ENCODE assay signal across 8 mouse cellular contexts in genomic region chr10:59166104-59166944, GRCm38 (mm10). TPM values are rescaled to one million over a fixed set of nuclear protein-coding genes. Genes with fewer than 3 reads are reported as not detected.
DNase-seq lines count a peak whose midpoint lies in the region; ATAC-seq and TF ChIP-seq lines count a peak whose summit lies in the region.
"Had no signal": no experiment of that assay in that cellular context is flagged by ENCODE, and none has a peak within 500 bp of the region (broad histone marks: within the 10 kb centered on the region; RNA-seq: fewer than 3 reads in every experiment).

No protein-coding gene starts in this region.

- peaks cover 12% of the 10 kb centered on the region; the same call in 1 of the 2 replicates for H3K36me3 ChIP-seq in embryonic facial prominence, embryonic 14.5 days (ENCODE audit: control insufficient read depth, insufficient read depth, low read length)
- no peaks in the 10 kb centered on the region for H3K36me3 ChIP-seq in kidney, adult 2 months (ENCODE audit: control insufficient read depth, insufficient read depth, low read length)
- H3K36me3 ChIP-seq: hindbrain, embryonic 15.5 days had no signal

- H3K9ac ChIP-seq in embryonic facial prominence, embryonic 14.5 days (ENCODE audit: low read depth, low read length) = no peak overlapping the region
- H3K9ac ChIP-seq: hindbrain, embryonic 15.5 days had no signal

- no peak overlapping the region for H3K4me3 ChIP-seq in embryonic facial prominence, embryonic 14.5 days (ENCODE audit: low read depth, low read length)
- H3K4me3 ChIP-seq in kidney, adult 2 months (ENCODE audit: insufficient read depth, low read depth, low read length) = no peak overlapping the region
- H3K4me3 ChIP-seq: hindbrain, embryonic 15.5 days had no signal

- no peak overlapping the region for H3K27ac ChIP-seq in embryonic facial prominence, embryonic 14.5 days (replicated peaks; ENCODE audit: low read depth, low read length)
- H3K27ac ChIP-seq in kidney, adult 2 months (ENCODE audit: insufficient read depth, low read depth, low read length) = no peak overlapping the region
- H3K27ac ChIP-seq: hindbrain, embryonic 15.5 days had no signal

- no peak for TF ChIP-seq POLR2A in kidney, adult 2 months (IDR thresholded peaks at IDR 0.05; ENCODE audit: low read depth, low read length)

- H3K9me3 ChIP-seq in embryonic facial prominence, embryonic 14.5 days (ENCODE audit: control insufficient read depth, low read length) = no peaks in the 10 kb centered on the region
- H3K9me3 ChIP-seq: hindbrain, embryonic 15.5 days had no signal

- 68% methylated on average over 14 of the region's 14 CpGs for WGBS in embryonic facial prominence, embryonic 14.5 days
- 72% methylated on average over 14 of the region's 14 CpGs for WGBS in kidney, adult 2 months

- no peak for ATAC-seq in embryonic facial prominence, embryonic 14.5 days (ENCODE audit: low read depth)

- no peaks in the 10 kb centered on the region for H3K4me1 ChIP-seq in embryonic facial prominence, embryonic 14.5 days (ENCODE audit: control insufficient read depth, insufficient read depth, low read length)
- H3K4me1 ChIP-seq in kidney, adult 2 months (ENCODE audit: control insufficient read depth, insufficient read depth, low read length) = no peaks in the 10 kb centered on the region
- H3K4me1 ChIP-seq: hindbrain, embryonic 15.5 days had no signal

- H3K27me3 ChIP-seq in embryonic facial prominence, embryonic 14.5 days (replicated peaks; ENCODE audit: control insufficient read depth, insufficient read depth, low read length) = no peaks in the 10 kb centered on the region
- no peaks in the 10 kb centered on the region for H3K27me3 ChIP-seq in kidney, adult 2 months (replicated peaks; ENCODE audit: control insufficient read depth, insufficient read depth, low read length)
- H3K27me3 ChIP-seq: hindbrain, embryonic 15.5 days had no signal

- peak; percentile 84 for TF ChIP-seq CTCF in kidney, adult 2 months (conservative IDR thresholded peaks at IDR 0.05; ENCODE audit: insufficient read depth, insufficient read length, low read depth, low read length)

- H3K4me2 ChIP-seq in embryonic facial prominence, embryonic 14.5 days (ENCODE audit: low read depth, low read length) = no peak overlapping the region
- H3K4me2 ChIP-seq: hindbrain, embryonic 15.5 days had no signal

- peak; percentile 17 to 29 for DNase-seq in urinary bladder, adult 18-20 months (ENCODE audit: low spot score in 2 of 2)
- DNase-seq in urinary bladder, postnatal 4 days (ENCODE audit: low spot score in 2 of 2) = no peak
- peak; percentile 42 to 64 for DNase-seq in adrenal gland, postnatal 36 days
- peak; percentile 73 for DNase-seq in embryonic facial prominence, embryonic 14.5 days (ENCODE audit: low spot score)
- DNase-seq in kidney, adult 2 months = peak; percentile 66
- peak; percentile 30 for DNase-seq in liver
- DNase-seq in retina, postnatal 1 day = peak; percentile 68

RNA-seq across cellular contexts. Expression of gene Sept10, which starts 55.3 kb away (rescaled TPM):
- 10 to 100 TPM; 42.4 to 61.2 TPM for total RNA-seq in adrenal gland, postnatal 36 days (2021)
- polyA plus RNA-seq in embryonic facial prominence, embryonic 14.5 days (2014; fragmentation: Nextera tagmentation; extraction: Ambion mirVana) = 40.5 and 47.1 TPM in 2 replicates
- polyA plus RNA-seq in kidney, adult 2 months (2012; rRNA removed) = 8.1 and 9.1 TPM in 2 replicates

RNA-seq across cellular contexts. Expression of gene Sowahc, which starts 55.4 kb away (rescaled TPM):
- 10 to 100 TPM; 32.1 to 34.5 TPM for total RNA-seq in adrenal gland, postnatal 36 days (2021)
- 9.1 and 10.0 TPM in 2 replicates for polyA plus RNA-seq in embryonic facial prominence, embryonic 14.5 days (2014; fragmentation: Nextera tagmentation; extraction: Ambion mirVana)
- polyA plus RNA-seq in kidney, adult 2 months (2012; rRNA removed) = 4.3 and 4.6 TPM in 2 replicates

Comparison
In these comparisons a context has a peak if more than half of its experiments do, and no peak if none do; other contexts are left out.
1. DNase-seq: peak in urinary bladder, adult 18-20 months (2 of 2), adrenal gland, postnatal 36 days (2 of 2), embryonic facial prominence, embryonic 14.5 days (single experiment), kidney, adult 2 months (single experiment), liver (single experiment) and retina, postnatal 1 day (single experiment); none in urinary bladder, postnatal 4 days (0 of 2).